Mouse (Mus musculus) forebrain, embryonic 11.5 days (tissue): ENCODE measurements around the gene Nos1ap. TPM values are rescaled to one million over a fixed set of nuclear protein-coding genes. Genes with fewer than 3 reads are reported as not detected.

Source experiments
- ATAC-seq: fragments of 200-750 bp; cut with Nextera tagmentation; replicated peaks from 2 replicates; pipeline ENCODE4 v1.8.0; 2017; ENCODE audit warnings: moderate TSS enrichment; ENCODE audit not compliant: low FRiP score
- DNase-seq: peaks from one replicate; pipeline ENCODE4 v3.0.0-alpha.2; 2017; ENCODE audit warnings: low spot score
- H3K27ac ChIP-seq: fragments of 300-500 bp; sonication (generic); 2 replicates; pipeline ENCODE4 v1.5.1; 2014; ENCODE audit warnings: low read depth, low read length
- H3K27me3 ChIP-seq: fragments of 300-500 bp; sonication (generic); 2 replicates; pipeline ENCODE4 v1.6.1; 2014; ENCODE audit warnings: mild to moderate bottlenecking, low read length, mixed read lengths; ENCODE audit not compliant: control insufficient read depth, insufficient read depth
- H3K36me3 ChIP-seq: fragments of 300-500 bp; sonication (generic); 2 replicates; pipeline ENCODE4 v1.6.1; 2014; ENCODE audit warnings: mild to moderate bottlenecking, low read length, moderate library complexity, mixed read lengths; ENCODE audit not compliant: control insufficient read depth, insufficient read depth
- H3K4me1 ChIP-seq: fragments of 300-500 bp; sonication (generic); replicated peaks from 2 replicates; pipeline ENCODE4 v1.6.1; 2014; ENCODE audit warnings: low read length, mixed read lengths; ENCODE audit not compliant: control insufficient read depth, insufficient read depth
- H3K4me2 ChIP-seq: fragments of 300-500 bp; sonication (generic); 2 replicates; pipeline ENCODE4 v1.6.1; 2014; ENCODE audit warnings: low read depth, mild to moderate bottlenecking, low read length, moderate library complexity, mixed read lengths; ENCODE audit not compliant: severe bottlenecking
- H3K4me3 ChIP-seq: fragments of 300-500 bp; sonication (generic); 2 replicates; pipeline ENCODE4 v1.5.1; 2014; ENCODE audit warnings: low read depth, low read length
- H3K9ac ChIP-seq: fragments of 300-500 bp; sonication (generic); 2 replicates; pipeline ENCODE4 v1.6.1; 2014; ENCODE audit warnings: low read length
- H3K9me3 ChIP-seq: fragments of 300-500 bp; sonication (generic); 2 replicates; pipeline ENCODE4 v1.6.1; 2016; ENCODE audit warnings: low read length, mixed read lengths; ENCODE audit not compliant: control insufficient read depth
- WGBS: fragments of 180-500 bp; shearing (Covaris S2); extraction: QIAGEN DNeasy Blood & Tissue Kit; methylation state at CpG from one replicate; pipeline ENCODE4 v1.1.7; 2014; 5-methylcytosine and 5-hydroxymethylcytosine counted together
- polyA plus RNA-seq: library from polyadenylated mRNA; unstranded; fragments of >200 nt; fragmentation: Nextera tagmentation; extraction: Ambion mirVana; gene quantifications from 2 replicates; pipeline ENCODE4 v1.2.1, GENCODE M21; 2014

The Nos1ap gene
- polyA plus RNA-seq, 1 experiment from 2014 or later, result 19.7 TPM

- Histone ChIP-seq H3K4me1 (no peaks in the 10 kb centered on the region), H3K36me3 (no peaks in the 10 kb centered on the region), H3K27ac (no peak overlapping the region), H3K4me3 (no peak overlapping the region), H3K9me3 (no peaks in the 10 kb centered on the region), H3K4me2 (no peak overlapping the region), H3K9ac (no peak overlapping the region), H3K27me3 (no peaks in the 10 kb centered on the region)
- no peak for ATAC-seq
- WGBS, result 92% methylated on average over 14 of the region's 14 CpGs
- no peak for DNase-seq
These were observed 41.4 kb downstream of the Nos1ap start for GRCm38 (mm10) chr1:170548192-170548795.

- Histone ChIP-seq H3K9me3 (no peaks in the 10 kb centered on the region; the same call in 1 of the 2 replicates), H3K27me3 (no peaks in the 10 kb centered on the region), H3K9ac (no peak overlapping the region), H3K4me1 (no peaks in the 10 kb centered on the region), H3K4me3 (no peak overlapping the region), H3K36me3 (no peaks in the 10 kb centered on the region), H3K4me2 (no peak overlapping the region), H3K27ac (no peak overlapping the region)
- 94% methylated on average over 4 of the region's 4 CpGs for WGBS
- ATAC-seq (no peak), DNase-seq (no peak)
These were observed 43.4 kb downstream of the Nos1ap start for GRCm38 (mm10) chr1:170546297-170546696.

DNA sequence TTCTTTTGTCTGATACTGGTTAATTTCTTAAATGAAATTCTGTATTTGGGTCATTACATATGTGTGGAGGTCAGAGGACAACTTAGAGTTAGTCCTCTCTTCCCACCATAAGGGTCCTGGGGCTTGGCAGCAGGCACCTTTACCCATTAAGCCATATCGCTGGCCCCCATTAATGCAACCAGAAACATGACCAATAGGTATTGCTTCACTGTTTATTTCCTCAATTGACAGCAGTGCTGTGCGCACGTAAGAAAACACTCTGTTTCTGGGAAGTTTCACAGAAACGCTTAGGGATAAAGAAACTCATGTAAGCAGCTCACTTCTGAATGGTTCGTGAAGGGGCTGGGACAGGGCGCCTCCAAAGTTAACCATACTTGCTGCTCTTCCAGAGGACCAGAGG lies 44.4 kb downstream of the Nos1ap start:
- WGBS, result 90% methylated on average over 6 of the region's 6 CpGs
- DNase-seq, result no peak
- Histone ChIP-seq H3K4me1 (no peaks in the 10 kb centered on the region), H3K9me3 (no peaks in the 10 kb centered on the region; the same call in 1 of the 2 replicates), H3K27me3 (no peaks in the 10 kb centered on the region), H3K27ac (no peak overlapping the region), H3K4me2 (no peak overlapping the region), H3K4me3 (no peak overlapping the region), H3K9ac (no peak overlapping the region), H3K36me3 (no peaks in the 10 kb centered on the region)
- no peak for ATAC-seq

GRCm38 (mm10) chr1:170539507-170539906 lies 50.2 kb downstream of the Nos1ap start:
- WGBS, result 97% methylated on average over 3 of the region's 3 CpGs
- H3K9me3 ChIP-seq, result no peaks in the 10 kb centered on the region; the same call in 1 of the 2 replicates

GRCm38 (mm10) chr1:170538481-170539061 lies 51.1 kb downstream of the Nos1ap start:
- Histone ChIP-seq H3K9me3 (no peaks in the 10 kb centered on the region; the same call in 1 of the 2 replicates), H3K4me2 (no peak overlapping the region), H3K27ac (no peak overlapping the region), H3K27me3 (no peaks in the 10 kb centered on the region), H3K4me1 (no peaks in the 10 kb centered on the region), H3K9ac (no peak overlapping the region), H3K4me3 (no peak overlapping the region), H3K36me3 (no peaks in the 10 kb centered on the region)
- DNase-seq (no peak), ATAC-seq (no peak)
- 90% methylated on average over 9 of the region's 9 CpGs for WGBS

More at GRCm38 (mm10) chr1:170539507-170539906, 50.2 kb downstream of the Nos1ap start:
- Histone ChIP-seq H3K27ac (no peak overlapping the region), H3K9ac (no peak overlapping the region), H3K27me3 (no peaks in the 10 kb centered on the region), H3K4me3 (no peak overlapping the region), H3K4me1 (no peaks in the 10 kb centered on the region), H3K4me2 (no peak overlapping the region), H3K36me3 (no peaks in the 10 kb centered on the region)
- DNase-seq (no peak), ATAC-seq (no peak)

DNA sequence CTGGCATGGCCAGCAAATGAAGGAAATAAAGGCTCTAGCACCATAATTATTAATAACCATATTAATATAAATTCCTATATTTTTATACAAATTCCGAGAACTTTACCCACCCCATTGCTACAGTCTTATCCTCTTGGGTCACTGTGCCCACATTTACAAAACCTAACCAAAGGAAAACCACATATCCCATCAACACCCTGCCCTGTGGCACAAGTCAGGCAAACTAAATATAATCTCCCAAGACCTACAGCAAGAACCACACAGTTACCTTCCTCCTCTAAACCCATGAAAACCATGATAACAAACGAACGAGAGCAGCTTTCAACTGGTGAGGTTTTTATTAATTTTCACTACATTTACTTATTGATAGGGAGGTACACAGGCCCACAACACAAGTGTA lies 53.3 kb downstream of the Nos1ap start:
- WGBS, result 94% methylated on average over 3 of the region's 3 CpGs
- H3K9ac ChIP-seq, result no peak overlapping the region

GRCm38 (mm10) chr1:170535221-170535620 lies 54.4 kb downstream of the Nos1ap start:
- 90% methylated on average over 2 of the region's 2 CpGs for WGBS

More for the DNA sequence above, 53.3 kb downstream of the Nos1ap start:
- H3K4me1 ChIP-seq, result no peaks in the 10 kb centered on the region
- no peak overlapping the region for H3K4me2 ChIP-seq
- no peaks in the 10 kb centered on the region for H3K36me3 ChIP-seq
- no peaks in the 10 kb centered on the region; the same call in 1 of the 2 replicates for H3K9me3 ChIP-seq
- DNase-seq, result no peak
- H3K27me3 ChIP-seq, result no peaks in the 10 kb centered on the region
- no peak overlapping the region for H3K27ac ChIP-seq
- ATAC-seq, result no peak
- no peak overlapping the region for H3K4me3 ChIP-seq

DNA sequence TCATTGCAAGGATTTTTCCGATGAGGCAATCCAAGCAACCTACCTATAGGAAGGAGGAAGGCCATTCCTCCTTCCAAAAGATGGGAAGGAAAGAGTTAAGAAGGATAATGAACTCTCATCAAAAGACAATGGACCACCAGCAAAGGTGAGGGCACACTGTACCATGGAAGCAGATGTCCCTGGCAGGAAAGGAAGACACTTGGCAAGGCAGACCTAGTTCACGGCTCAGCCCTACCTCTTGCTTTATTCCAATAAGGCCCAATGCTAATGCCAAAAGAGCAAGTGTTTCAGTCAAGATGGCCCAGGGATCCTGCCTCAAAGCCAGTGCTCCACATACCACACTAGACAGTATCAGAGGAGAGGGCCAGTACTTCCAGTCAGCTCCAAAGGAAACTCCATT lies 58.4 kb downstream of the Nos1ap start:
- H3K4me2 ChIP-seq, result no peak overlapping the region
- no peak for ATAC-seq
- H3K27ac ChIP-seq, result no peak overlapping the region

More at GRCm38 (mm10) chr1:170535221-170535620, 54.4 kb downstream of the Nos1ap start:
- no peaks in the 10 kb centered on the region for H3K27me3 ChIP-seq
- no peak overlapping the region for H3K4me2 ChIP-seq
- H3K36me3 ChIP-seq, result no peaks in the 10 kb centered on the region
- H3K27ac ChIP-seq, result no peak overlapping the region
- ATAC-seq, result no peak
- no peaks in the 10 kb centered on the region for H3K4me1 ChIP-seq
- DNase-seq, result no peak
- no peak overlapping the region for H3K4me3 ChIP-seq
- H3K9ac ChIP-seq, result no peak overlapping the region
- H3K9me3 ChIP-seq, result no peaks in the 10 kb centered on the region

GRCm38 (mm10) chr1:170530456-170530855 lies 59.2 kb downstream of the Nos1ap start:
- Histone ChIP-seq H3K9me3 (no peaks in the 10 kb centered on the region), H3K36me3 (no peaks in the 10 kb centered on the region), H3K27me3 (no peaks in the 10 kb centered on the region), H3K4me2 (no peak overlapping the region), H3K9ac (no peak overlapping the region), H3K4me3 (no peak overlapping the region), H3K27ac (no peak overlapping the region), H3K4me1 (no peaks in the 10 kb centered on the region)
- WGBS, result 83% methylated on average over 4 of the region's 4 CpGs
- ATAC-seq (no peak), DNase-seq (no peak)

More for the DNA sequence above, 58.4 kb downstream of the Nos1ap start:
- H3K27me3 ChIP-seq, result no peaks in the 10 kb centered on the region
- no peaks in the 10 kb centered on the region for H3K36me3 ChIP-seq
- no peaks in the 10 kb centered on the region for H3K9me3 ChIP-seq
- WGBS, result 90% methylated on average over 2 of the region's 2 CpGs
- H3K9ac ChIP-seq, result no peak overlapping the region
- DNase-seq, result no peak
- no peak overlapping the region for H3K4me3 ChIP-seq
- H3K4me1 ChIP-seq, result no peaks in the 10 kb centered on the region
